Mouse (Mus musculus): ENCODE results near the gene Lamtor2. TPM values are rescaled to one million over a fixed set of nuclear protein-coding genes. Genes with fewer than 3 reads are reported as not detected.

Lamtor2 gene
- total and polyA plus RNA-seq, 2 experiments = 125 to 201 TPM

- H3K4me3 ChIP-seq (ENCODE audit: insufficient read depth, low read depth, low read length) = no peak overlapping the region
- no peak for DNase-seq (ENCODE audit: extremely low read depth, low read depth, low spot score)
- 82% methylated on average over 2 of the region's 2 CpGs for WGBS
- no peak for TF ChIP-seq POLR2A (IDR thresholded peaks at IDR 0.05; ENCODE audit: extremely low read depth, insufficient read depth, low read length)
- no peak for TF ChIP-seq CTCF (IDR thresholded peaks at IDR 0.05; ENCODE audit: low read depth, low read length)
- no peaks in the 10 kb centered on the region for H3K27me3 ChIP-seq (ENCODE audit: control insufficient read depth, insufficient read depth, low read length)
- no peak overlapping the region for H3K27ac ChIP-seq (replicated peaks; ENCODE audit: insufficient read depth, low read depth, low read length)
- no peaks in the 10 kb centered on the region for H3K36me3 ChIP-seq (ENCODE audit: control insufficient read depth, insufficient read depth, low read length)
- peaks cover 13% of the 10 kb centered on the region for H3K4me1 ChIP-seq (ENCODE audit: control insufficient read depth, insufficient read depth, low read length)
- no peaks in the 10 kb centered on the region for H3K79me2 ChIP-seq (ENCODE audit: control insufficient read depth, insufficient read depth, low read length)
- no peak overlapping the region for H3K9ac ChIP-seq (ENCODE audit: low read depth, low read length)
Observed at GRCm38 (mm10) chr3:88572835-88573234, 20.0 kb upstream of the Lamtor2 start.

- no peaks in the 10 kb centered on the region for H3K79me2 ChIP-seq (ENCODE audit: control insufficient read depth, insufficient read depth, low read length)
- no peak for DNase-seq (ENCODE audit: extremely low read depth, low read depth, low spot score)
- no peak for TF ChIP-seq CTCF (IDR thresholded peaks at IDR 0.05; ENCODE audit: low read depth, low read length)
- no peak for TF ChIP-seq POLR2A (IDR thresholded peaks at IDR 0.05; ENCODE audit: extremely low read depth, insufficient read depth, low read length)
- H3K4me1 ChIP-seq (ENCODE audit: control insufficient read depth, insufficient read depth, low read length) = peaks cover 16% of the 10 kb centered on the region
- 94% methylated on average over 1 of the region's 1 CpGs for WGBS
- H3K27ac ChIP-seq (replicated peaks; ENCODE audit: insufficient read depth, low read depth, low read length) = no peak overlapping the region
- no peaks in the 10 kb centered on the region for H3K36me3 ChIP-seq (ENCODE audit: control insufficient read depth, insufficient read depth, low read length)
- no peaks in the 10 kb centered on the region for H3K27me3 ChIP-seq (ENCODE audit: control insufficient read depth, insufficient read depth, low read length)
- no peak overlapping the region for H3K9ac ChIP-seq (ENCODE audit: low read depth, low read length)
- H3K4me3 ChIP-seq (ENCODE audit: insufficient read depth, low read depth, low read length) = no peak overlapping the region
Observed at GRCm38 (mm10) chr3:88571856-88572255, 19.0 kb upstream of the Lamtor2 start.

GRCm38 (mm10) chr3:88570341-88570740 is 17.5 kb upstream of the Lamtor2 start:
- Histone ChIP-seq H3K36me3 (ENCODE audit: control insufficient read depth, insufficient read depth, low read length) (peaks cover 4% of the 10 kb centered on the region), H3K9ac (ENCODE audit: low read depth, low read length) (no peak overlapping the region), H3K79me2 (ENCODE audit: control insufficient read depth, insufficient read depth, low read length) (no peaks in the 10 kb centered on the region), H3K27me3 (ENCODE audit: control insufficient read depth, insufficient read depth, low read length) (no peaks in the 10 kb centered on the region), H3K27ac (replicated peaks; ENCODE audit: insufficient read depth, low read depth, low read length) (no peak overlapping the region), H3K4me1 (ENCODE audit: control insufficient read depth, insufficient read depth, low read length) (peaks cover 24% of the 10 kb centered on the region), H3K4me3 (ENCODE audit: insufficient read depth, low read depth, low read length) (no peak overlapping the region)
- no peak for TF ChIP-seq POLR2A (IDR thresholded peaks at IDR 0.05; ENCODE audit: extremely low read depth, insufficient read depth, low read length)
- TF ChIP-seq CTCF (IDR thresholded peaks at IDR 0.05; ENCODE audit: low read depth, low read length) = no peak
- no peak for DNase-seq (ENCODE audit: extremely low read depth, low read depth, low spot score)
- 95% methylated on average over 10 of the region's 10 CpGs for WGBS

- Histone ChIP-seq H3K4me1 (ENCODE audit: control insufficient read depth, insufficient read depth, low read length) (peaks cover 24% of the 10 kb centered on the region), H3K9ac (ENCODE audit: low read depth, low read length) (no peak overlapping the region), H3K36me3 (ENCODE audit: control insufficient read depth, insufficient read depth, low read length) (peaks cover 8% of the 10 kb centered on the region), H3K27ac (replicated peaks; ENCODE audit: insufficient read depth, low read depth, low read length) (peak overlapping the region; percentile 70), H3K27me3 (ENCODE audit: control insufficient read depth, insufficient read depth, low read length) (no peaks in the 10 kb centered on the region), H3K4me3 (ENCODE audit: insufficient read depth, low read depth, low read length) (no peak overlapping the region), H3K79me2 (ENCODE audit: control insufficient read depth, insufficient read depth, low read length) (no peaks in the 10 kb centered on the region)
- 47% methylated on average over 5 of the region's 5 CpGs for WGBS
- DNase-seq (ENCODE audit: extremely low read depth, low read depth, low spot score) = peak; percentile 80
- TF ChIP-seq CTCF (IDR thresholded peaks at IDR 0.05; ENCODE audit: low read depth, low read length) (no peak), POLR2A (IDR thresholded peaks at IDR 0.05; ENCODE audit: extremely low read depth, insufficient read depth, low read length) (no peak)
Observed at GRCm38 (mm10) chr3:88569694-88570093, 16.8 kb upstream of the Lamtor2 start.

- peak; percentile 83 for DNase-seq (ENCODE audit: extremely low read depth, low read depth, low spot score)
- TF ChIP-seq CTCF (IDR thresholded peaks at IDR 0.05; ENCODE audit: low read depth, low read length) = no peak
- TF ChIP-seq POLR2A (IDR thresholded peaks at IDR 0.05; ENCODE audit: extremely low read depth, insufficient read depth, low read length) = no peak
- H3K27ac ChIP-seq (replicated peaks; ENCODE audit: insufficient read depth, low read depth, low read length) = peak overlapping the region; percentile 70
- H3K9ac ChIP-seq (ENCODE audit: low read depth, low read length) = no peak overlapping the region
- H3K27me3 ChIP-seq (ENCODE audit: control insufficient read depth, insufficient read depth, low read length) = no peaks in the 10 kb centered on the region
- no peak overlapping the region for H3K4me3 ChIP-seq (ENCODE audit: insufficient read depth, low read depth, low read length)
- no peaks in the 10 kb centered on the region for H3K79me2 ChIP-seq (ENCODE audit: control insufficient read depth, insufficient read depth, low read length)
- H3K36me3 ChIP-seq (ENCODE audit: control insufficient read depth, insufficient read depth, low read length) = peaks cover 8% of the 10 kb centered on the region
- H3K4me1 ChIP-seq (ENCODE audit: control insufficient read depth, insufficient read depth, low read length) = peaks cover 29% of the 10 kb centered on the region
- WGBS = 26% methylated on average over 2 of the region's 2 CpGs
Observed at GRCm38 (mm10) chr3:88569093-88569492, 16.2 kb upstream of the Lamtor2 start.

- peak overlapping the region; percentile 70 for H3K27ac ChIP-seq (replicated peaks; ENCODE audit: insufficient read depth, low read depth, low read length)
- H3K36me3 ChIP-seq (ENCODE audit: control insufficient read depth, insufficient read depth, low read length) = peaks cover 8% of the 10 kb centered on the region
- WGBS = 22% methylated on average over 2 of the region's 2 CpGs
Observed at GRCm38 (mm10) chr3:88568615-88569014, 15.7 kb upstream of the Lamtor2 start.

More at GRCm38 (mm10) chr3:88568615-88569014, 15.7 kb upstream of the Lamtor2 start:
- H3K4me1 ChIP-seq (ENCODE audit: control insufficient read depth, insufficient read depth, low read length) = peaks cover 31% of the 10 kb centered on the region
- DNase-seq (ENCODE audit: extremely low read depth, low read depth, low spot score) = no peak
- no peak overlapping the region for H3K4me3 ChIP-seq (ENCODE audit: insufficient read depth, low read depth, low read length)
- H3K79me2 ChIP-seq (ENCODE audit: control insufficient read depth, insufficient read depth, low read length) = no peaks in the 10 kb centered on the region
- no peaks in the 10 kb centered on the region for H3K27me3 ChIP-seq (ENCODE audit: control insufficient read depth, insufficient read depth, low read length)
- no peak overlapping the region for H3K9ac ChIP-seq (ENCODE audit: low read depth, low read length)
- TF ChIP-seq CTCF (IDR thresholded peaks at IDR 0.05; ENCODE audit: low read depth, low read length) (no peak), POLR2A (IDR thresholded peaks at IDR 0.05; ENCODE audit: extremely low read depth, insufficient read depth, low read length) (no peak)

Data from liver, adult 2 months (tissue).